Mouse (Mus musculus): Measurements from ENCODE around the gene Scrt2.

GRCm38 (mm10) chr2:152057252-152057563 is 24.1 kb upstream of the Scrt2 start:
- TF ChIP-seq CTCF (IDR thresholded peaks at IDR 0.05; ENCODE audit: insufficient read depth, low read depth, low read length) (no peak), POLR2A (IDR thresholded peaks at IDR 0.05; ENCODE audit: insufficient read depth, low read depth, low read length) (no peak)

Measured in olfactory bulb, adult 2 months (tissue).